Mouse (Mus musculus): ENCODE data around the gene C1qtnf9. TPM values are rescaled to one million over a fixed set of nuclear protein-coding genes. Genes with fewer than 3 reads are reported as not detected.

Gene C1qtnf9
- not detected in 2 replicates for polyA plus RNA-seq (2014; fragmentation: Nextera tagmentation; extraction: Ambion mirVana)

DNA sequence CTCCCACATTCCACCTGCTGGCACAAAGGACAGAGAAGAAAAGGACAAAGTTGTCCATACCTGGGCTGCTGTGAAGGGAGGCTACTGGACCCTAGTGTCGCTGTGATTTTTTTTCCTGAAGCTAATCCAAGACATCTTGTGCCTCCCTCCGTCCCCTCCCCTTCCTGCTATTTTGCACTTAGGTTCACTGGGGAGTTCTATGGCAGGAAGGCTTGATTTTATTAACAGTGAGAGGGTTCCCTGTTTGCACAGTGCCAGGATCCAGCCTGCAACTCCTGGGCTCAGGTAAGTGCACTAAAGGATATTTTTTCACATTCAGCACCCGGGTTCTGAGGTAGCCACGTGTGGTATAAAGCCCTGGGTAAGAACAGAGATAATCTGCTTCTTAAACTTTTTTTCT is at the start of gene C1qtnf9:
C1qtnf9 (plus strand) TSS at position 251 of the 400 bp plus-strand sequence.
- Histone ChIP-seq H3K4me2 (ENCODE audit: low read length) (no peak within 1 kb of the TSS), H3K36me3 (ENCODE audit: control insufficient read depth, insufficient read depth, low read length) (peaks cover 8% of the 10 kb centered on the region), H3K27me3 (replicated peaks; ENCODE audit: control insufficient read depth, insufficient read depth, low read length) (no peaks in the 10 kb centered on the region), H3K4me1 (ENCODE audit: control insufficient read depth, insufficient read depth, low read length) (no peaks in the 10 kb centered on the region), H3K9ac (ENCODE audit: low read length) (no peak within 1 kb of the TSS), H3K27ac (ENCODE audit: low read depth, low read length) (no peak within 1 kb of the TSS), H3K9me3 (replicated peaks; ENCODE audit: control insufficient read depth, low read length) (no peaks in the 10 kb centered on the region), H3K4me3 (ENCODE audit: low read depth, low read length) (no peak within 1 kb of the TSS)
- ATAC-seq (no peak), DNase-seq (ENCODE audit: low spot score) (no peak)
- WGBS: 77% methylated on average over 4 of the region's 4 CpGs

DNA sequence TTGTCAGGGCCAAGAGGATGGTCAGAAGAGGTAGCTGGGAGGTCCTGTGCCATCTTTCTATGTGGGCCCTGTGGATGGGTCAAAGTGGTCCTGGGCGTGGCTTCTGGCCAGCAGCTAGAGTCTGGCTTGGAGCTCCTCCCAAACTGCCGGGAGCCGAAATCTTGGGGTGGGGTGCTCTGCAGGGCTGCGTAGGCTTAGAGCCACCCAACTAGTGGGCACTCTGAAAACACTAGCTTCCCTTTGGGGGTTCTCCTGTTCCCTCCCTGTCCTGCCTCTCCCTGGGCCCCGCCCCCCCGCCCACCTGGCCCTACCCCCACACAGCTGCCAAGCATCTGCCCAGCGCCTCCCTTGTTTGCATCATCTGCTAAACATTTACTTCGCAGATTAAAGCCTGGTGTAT is 46.6 kb upstream of the C1qtnf9 start:
- 71% methylated on average over 8 of the region's 8 CpGs for WGBS
- ATAC-seq (no peak), DNase-seq (ENCODE audit: low spot score) (no peak)
- Histone ChIP-seq H3K36me3 (ENCODE audit: control insufficient read depth, insufficient read depth, low read length) (peaks cover 11% of the 10 kb centered on the region), H3K4me1 (ENCODE audit: control insufficient read depth, insufficient read depth, low read length) (no peaks in the 10 kb centered on the region), H3K9ac (ENCODE audit: low read length) (no peak overlapping the region), H3K9me3 (replicated peaks; ENCODE audit: control insufficient read depth, low read length) (no peaks in the 10 kb centered on the region), H3K4me2 (ENCODE audit: low read length) (no peak overlapping the region), H3K27me3 (replicated peaks; ENCODE audit: control insufficient read depth, insufficient read depth, low read length) (no peaks in the 10 kb centered on the region), H3K4me3 (ENCODE audit: low read depth, low read length) (no peak overlapping the region), H3K27ac (ENCODE audit: low read depth, low read length) (no peak overlapping the region)

DNA sequence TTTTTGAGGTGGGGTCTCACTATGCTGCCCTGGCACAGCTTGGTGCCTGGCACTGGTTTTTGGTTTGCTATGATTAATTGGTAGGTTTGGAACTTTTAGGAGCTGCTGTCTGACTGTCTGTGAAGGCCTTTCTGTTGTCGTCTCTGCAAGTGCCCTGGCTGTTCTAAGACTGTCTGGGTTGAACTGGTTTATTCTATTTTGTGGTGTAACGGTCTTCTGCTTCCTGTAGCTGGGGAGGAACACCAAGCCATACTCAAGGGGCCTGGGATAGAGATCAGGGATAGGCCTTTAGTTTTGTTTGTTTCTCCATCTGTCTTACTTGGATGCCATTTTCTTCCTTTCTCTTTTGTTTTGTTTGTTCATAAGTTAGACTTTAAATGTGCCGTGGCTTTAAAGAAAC is 46.0 kb upstream of the C1qtnf9 start:
- WGBS: 63% methylated on average over 3 of the region's 3 CpGs
- ATAC-seq: no peak
- H3K27ac ChIP-seq (ENCODE audit: low read depth, low read length): no peak overlapping the region

DNA sequence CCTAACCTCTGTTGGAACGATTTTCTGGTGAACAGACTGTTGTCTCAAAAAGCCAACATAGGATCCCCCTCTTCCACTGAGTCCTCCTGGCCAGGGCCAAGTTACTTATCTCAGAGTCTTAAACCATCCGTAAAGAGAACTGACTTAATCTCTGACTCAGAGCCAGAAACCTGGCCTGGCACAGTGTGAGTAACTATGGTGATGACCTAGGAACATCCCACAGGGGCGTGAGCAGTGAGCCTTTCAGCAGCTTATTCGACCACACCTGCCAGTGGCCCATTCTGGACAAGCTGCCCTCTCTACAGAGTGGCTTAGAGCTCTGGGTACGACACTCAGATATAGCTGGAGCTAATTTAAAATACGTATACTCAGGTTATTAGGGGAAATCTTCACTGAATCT is 41.8 kb upstream of the C1qtnf9 start:
- ATAC-seq (peak; percentile 37; the same call in 1 of the 2 replicates), DNase-seq (ENCODE audit: low spot score) (no peak)
- Histone ChIP-seq H3K9ac (ENCODE audit: low read length) (no peak overlapping the region), H3K27ac (ENCODE audit: low read depth, low read length) (no peak overlapping the region), H3K4me1 (ENCODE audit: control insufficient read depth, insufficient read depth, low read length) (no peaks in the 10 kb centered on the region), H3K4me3 (ENCODE audit: low read depth, low read length) (no peak overlapping the region), H3K27me3 (replicated peaks; ENCODE audit: control insufficient read depth, insufficient read depth, low read length) (no peaks in the 10 kb centered on the region), H3K4me2 (ENCODE audit: low read length) (no peak overlapping the region), H3K36me3 (ENCODE audit: control insufficient read depth, insufficient read depth, low read length) (peaks cover 7% of the 10 kb centered on the region; the same call in 1 of the 2 replicates), H3K9me3 (replicated peaks; ENCODE audit: control insufficient read depth, low read length) (no peaks in the 10 kb centered on the region)
- WGBS: 65% methylated on average over 6 of the region's 6 CpGs

More for the DNA sequence above, 46.0 kb upstream of the C1qtnf9 start:
- DNase-seq (ENCODE audit: low spot score): no peak
- H3K9me3 ChIP-seq (replicated peaks; ENCODE audit: control insufficient read depth, low read length): no peaks in the 10 kb centered on the region
- no peaks in the 10 kb centered on the region for H3K4me1 ChIP-seq (ENCODE audit: control insufficient read depth, insufficient read depth, low read length)
- no peaks in the 10 kb centered on the region for H3K27me3 ChIP-seq (replicated peaks; ENCODE audit: control insufficient read depth, insufficient read depth, low read length)
- H3K4me2 ChIP-seq (ENCODE audit: low read length): no peak overlapping the region
- H3K9ac ChIP-seq (ENCODE audit: low read length): no peak overlapping the region
- no peak overlapping the region for H3K4me3 ChIP-seq (ENCODE audit: low read depth, low read length)
- H3K36me3 ChIP-seq (ENCODE audit: control insufficient read depth, insufficient read depth, low read length): peaks cover 11% of the 10 kb centered on the region

DNA sequence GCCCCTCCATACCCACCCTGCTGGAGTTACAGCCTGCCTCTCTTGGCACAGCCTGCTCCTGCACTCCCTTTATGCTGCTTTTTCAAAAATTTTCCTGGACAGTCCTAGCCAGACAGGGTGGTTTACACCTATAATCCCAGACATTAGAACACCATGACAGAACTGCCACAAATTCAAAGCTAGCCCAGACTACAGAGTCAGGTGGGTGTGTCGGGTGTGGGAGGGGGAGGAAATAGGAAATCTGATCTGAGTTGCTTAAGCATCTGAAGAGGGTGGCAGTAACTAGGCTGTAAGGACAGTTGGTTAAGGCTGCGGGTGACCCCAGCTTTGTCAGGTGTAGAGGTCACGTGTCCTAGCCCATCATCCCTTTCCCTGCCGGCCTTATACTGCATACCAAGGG is 40.8 kb upstream of the C1qtnf9 start:
- 76% methylated on average over 4 of the region's 4 CpGs for WGBS
- Histone ChIP-seq H3K36me3 (ENCODE audit: control insufficient read depth, insufficient read depth, low read length) (peaks cover 7% of the 10 kb centered on the region; the same call in 1 of the 2 replicates), H3K27ac (ENCODE audit: low read depth, low read length) (no peak overlapping the region)

DNA sequence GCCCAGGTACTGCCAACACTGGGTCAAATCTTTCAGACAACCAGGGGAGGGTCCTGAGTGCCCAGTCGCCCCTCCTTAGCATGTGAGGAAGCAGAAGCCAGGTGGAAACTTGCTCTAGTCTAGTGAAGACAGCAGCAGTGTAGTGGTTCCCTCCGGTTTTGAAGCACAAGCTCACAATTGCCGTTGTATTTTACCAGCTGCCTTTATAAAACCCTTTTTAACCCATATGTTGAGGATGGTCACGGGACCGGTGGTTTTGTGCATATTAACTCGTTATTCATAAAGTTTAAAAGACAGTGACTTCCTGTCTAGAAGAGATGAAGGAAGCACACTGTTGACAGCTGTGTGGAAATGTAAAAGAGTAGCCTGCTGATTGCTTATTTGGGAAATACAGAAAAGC is 35.9 kb upstream of the C1qtnf9 start:
- Histone ChIP-seq H3K9me3 (replicated peaks; ENCODE audit: control insufficient read depth, low read length) (no peaks in the 10 kb centered on the region), H3K4me1 (ENCODE audit: control insufficient read depth, insufficient read depth, low read length) (peaks cover 20% of the 10 kb centered on the region), H3K27ac (ENCODE audit: low read depth, low read length) (no peak overlapping the region), H3K4me3 (ENCODE audit: low read depth, low read length) (no peak overlapping the region), H3K27me3 (replicated peaks; ENCODE audit: control insufficient read depth, insufficient read depth, low read length) (no peaks in the 10 kb centered on the region), H3K36me3 (ENCODE audit: control insufficient read depth, insufficient read depth, low read length) (peaks cover 7% of the 10 kb centered on the region; the same call in 1 of the 2 replicates), H3K9ac (ENCODE audit: low read length) (no peak overlapping the region; the same call in 1 of the 2 replicates), H3K4me2 (ENCODE audit: low read length) (no peak overlapping the region)
- ATAC-seq (no peak), DNase-seq (ENCODE audit: low spot score) (no peak)
- 64% methylated on average over 6 of the region's 6 CpGs for WGBS

More for the DNA sequence above, 40.8 kb upstream of the C1qtnf9 start:
- Histone ChIP-seq H3K27me3 (replicated peaks; ENCODE audit: control insufficient read depth, insufficient read depth, low read length) (no peaks in the 10 kb centered on the region), H3K4me3 (ENCODE audit: low read depth, low read length) (no peak overlapping the region), H3K4me2 (ENCODE audit: low read length) (no peak overlapping the region), H3K4me1 (ENCODE audit: control insufficient read depth, insufficient read depth, low read length) (no peaks in the 10 kb centered on the region), H3K9me3 (replicated peaks; ENCODE audit: control insufficient read depth, low read length) (no peaks in the 10 kb centered on the region), H3K9ac (ENCODE audit: low read length) (no peak overlapping the region)
- ATAC-seq (no peak), DNase-seq (ENCODE audit: low spot score) (no peak)

DNA sequence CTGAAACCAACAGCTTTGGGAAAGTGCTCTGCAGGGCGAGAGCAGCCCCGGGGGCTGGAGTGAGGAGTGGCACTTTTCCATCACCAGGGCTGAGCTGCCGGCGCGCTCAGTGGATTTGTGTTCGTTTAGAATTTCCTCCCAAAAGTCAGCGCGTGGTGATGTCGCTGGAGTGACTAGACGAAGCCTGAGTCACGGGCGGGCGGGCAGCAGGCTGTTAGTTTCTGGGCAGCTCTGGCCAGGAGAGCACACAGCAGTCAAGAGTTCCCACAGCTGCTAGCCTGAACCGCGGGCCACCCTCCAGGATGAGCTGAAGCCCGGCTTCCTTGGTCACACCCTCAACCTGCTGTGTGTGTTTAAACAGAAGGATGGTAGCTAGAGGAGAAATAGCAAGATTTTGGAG is 35.1 kb upstream of the C1qtnf9 start:
- Histone ChIP-seq H3K9me3 (replicated peaks; ENCODE audit: control insufficient read depth, low read length) (no peaks in the 10 kb centered on the region), H3K36me3 (ENCODE audit: control insufficient read depth, insufficient read depth, low read length) (peaks cover 7% of the 10 kb centered on the region; the same call in 1 of the 2 replicates), H3K9ac (ENCODE audit: low read length) (peak overlapping the region; percentile 18; the same call in 1 of the 2 replicates), H3K27ac (ENCODE audit: low read depth, low read length) (no peak overlapping the region; the same call in 1 of the 2 replicates), H3K4me3 (ENCODE audit: low read depth, low read length) (no peak overlapping the region), H3K4me2 (ENCODE audit: low read length) (no peak overlapping the region; the same call in 1 of the 2 replicates), H3K4me1 (ENCODE audit: control insufficient read depth, insufficient read depth, low read length) (peaks cover 23% of the 10 kb centered on the region), H3K27me3 (replicated peaks; ENCODE audit: control insufficient read depth, insufficient read depth, low read length) (no peaks in the 10 kb centered on the region)
- DNase-seq (ENCODE audit: low spot score): peak; percentile 28
- 31% methylated on average over 16 of the region's 16 CpGs for WGBS
- ATAC-seq: no peak

DNA sequence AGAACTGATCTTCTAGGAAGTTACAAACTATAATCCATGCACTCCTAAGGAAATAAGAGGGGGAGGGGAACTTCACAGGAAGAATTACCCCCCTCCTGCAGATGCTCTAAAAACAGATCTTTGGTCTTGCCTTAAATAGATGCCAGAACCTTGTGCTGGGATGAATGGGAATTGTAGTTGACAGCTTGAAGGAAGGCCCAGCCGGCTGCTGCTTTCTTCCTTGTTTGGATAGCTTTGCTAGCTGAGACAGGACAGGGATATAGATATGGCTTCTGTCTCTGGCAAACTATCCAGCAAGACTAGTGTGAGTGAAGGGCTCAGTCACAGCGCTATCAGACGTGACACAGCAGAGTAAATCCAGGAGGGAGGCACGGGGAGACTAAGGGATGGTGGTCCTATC is 34.2 kb upstream of the C1qtnf9 start:
- no peak overlapping the region for H3K4me2 ChIP-seq (ENCODE audit: low read length)
- H3K27ac ChIP-seq (ENCODE audit: low read depth, low read length): no peak overlapping the region; the same call in 1 of the 2 replicates
- WGBS: 52% methylated on average over 4 of the region's 4 CpGs
- H3K27me3 ChIP-seq (replicated peaks; ENCODE audit: control insufficient read depth, insufficient read depth, low read length): no peaks in the 10 kb centered on the region
- H3K4me1 ChIP-seq (ENCODE audit: control insufficient read depth, insufficient read depth, low read length): peaks cover 23% of the 10 kb centered on the region
- H3K9ac ChIP-seq (ENCODE audit: low read length): no peak overlapping the region
- peak; percentile 65 for DNase-seq (ENCODE audit: low spot score)
- H3K36me3 ChIP-seq (ENCODE audit: control insufficient read depth, insufficient read depth, low read length): peaks cover 6% of the 10 kb centered on the region; the same call in 1 of the 2 replicates
- no peaks in the 10 kb centered on the region for H3K9me3 ChIP-seq (replicated peaks; ENCODE audit: control insufficient read depth, low read length)
- H3K4me3 ChIP-seq (ENCODE audit: low read depth, low read length): no peak overlapping the region
- ATAC-seq: peak; percentile 37; the same call in 1 of the 2 replicates

DNA sequence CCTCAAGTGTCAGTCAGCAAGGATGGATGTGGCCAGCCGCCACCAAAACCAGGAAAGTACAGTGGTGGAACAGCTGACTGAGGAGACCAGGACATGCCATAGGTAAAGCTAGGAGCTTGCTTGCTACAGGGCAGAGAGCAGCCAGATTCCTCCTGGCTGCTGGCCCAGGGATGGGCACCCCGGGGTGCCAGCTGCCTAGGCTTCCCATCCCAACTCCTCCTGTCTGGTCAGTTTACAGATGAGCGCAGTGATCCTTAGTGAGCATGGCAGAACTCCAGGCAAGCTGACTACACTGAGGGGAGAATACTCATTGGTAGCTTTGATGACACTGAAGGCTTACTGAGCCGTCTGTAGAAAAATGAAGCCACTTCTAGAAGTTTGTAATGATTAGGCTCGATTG is 32.7 kb upstream of the C1qtnf9 start:
- Histone ChIP-seq H3K4me3 (ENCODE audit: low read depth, low read length) (no peak overlapping the region), H3K4me1 (ENCODE audit: control insufficient read depth, insufficient read depth, low read length) (peaks cover 31% of the 10 kb centered on the region), H3K27ac (ENCODE audit: low read depth, low read length) (no peak overlapping the region), H3K36me3 (ENCODE audit: control insufficient read depth, insufficient read depth, low read length) (no peaks in the 10 kb centered on the region), H3K9me3 (replicated peaks; ENCODE audit: control insufficient read depth, low read length) (no peaks in the 10 kb centered on the region), H3K4me2 (ENCODE audit: low read length) (no peak overlapping the region), H3K27me3 (replicated peaks; ENCODE audit: control insufficient read depth, insufficient read depth, low read length) (no peaks in the 10 kb centered on the region), H3K9ac (ENCODE audit: low read length) (no peak overlapping the region)
- no peak for DNase-seq (ENCODE audit: low spot score)
- WGBS: 53% methylated on average over 5 of the region's 5 CpGs
- no peak for ATAC-seq
